26 mouse cellular contexts compared by ENCODE assay signal in the genomic region with DNA sequence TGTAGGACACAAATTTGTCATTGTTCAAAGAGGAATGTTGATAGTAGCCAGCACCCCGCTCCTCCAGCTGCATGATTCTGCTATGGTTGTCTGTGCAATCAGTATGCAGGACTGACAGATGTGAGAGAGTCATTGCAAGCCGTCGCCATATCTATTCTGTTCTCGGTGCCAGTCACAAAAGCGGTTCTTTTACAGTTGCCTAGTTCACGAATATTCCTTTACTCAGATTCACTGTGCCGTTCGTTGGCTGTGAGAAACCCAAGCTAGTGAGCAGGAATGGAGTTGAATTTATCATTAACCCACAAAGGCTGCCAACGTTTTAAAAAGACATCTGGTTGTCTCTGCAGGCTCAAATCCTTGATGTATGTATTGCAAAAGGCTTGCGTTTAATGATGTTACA.
DNase-seq lines count a peak whose midpoint lies in the region; ATAC-seq and TF ChIP-seq lines count a peak whose summit lies in the region.
"Had no signal": no experiment of that assay in that cellular context is flagged by ENCODE, and none has a peak within 500 bp of the region (broad histone marks: within the 10 kb centered on the region; RNA-seq: fewer than 3 reads in every experiment).

No protein-coding gene starts in this region.

- WGBS in kidney, adult 2 months, result 41% methylated on average over 10 of the region's 10 CpGs

- no peak for DNase-seq in frontal cortex, postnatal 14 days (ENCODE audit: low spot score in 2 of 2)
- peak; percentile 23 for DNase-seq in kidney, adult 2 months
- DNase-seq in kidney, postnatal 10 days, result no peak
- peak; percentile 16 for DNase-seq in layer of hippocampus, adult 9-11 months
- no peak for DNase-seq in layer of hippocampus, adult 8-10 months (ENCODE audit: low spot score in 2 of 2)
- peak; percentile 16 for DNase-seq in telencephalon, adult 2 months (ENCODE audit: low read depth, low spot score)
- DNase-seq in adrenal gland, adult 2 months, result no peak
- DNase-seq: adrenal gland, adult 8-10 months; adrenal gland, postnatal 25 days; cerebellum, adult 11 months; cerebellum, adult 2 months; cerebellum, adult 9-11 months; cerebellum, postnatal 25 days; gastrocnemius, adult 2 months; gastrocnemius, postnatal 14 days; heart, adult 11 months; heart, postnatal 10 days; heart, postnatal 36 days had no signal

- TF ChIP-seq CTCF in kidney, adult 2 months (conservative IDR thresholded peaks at IDR 0.05; ENCODE audit: insufficient read depth, insufficient read length, low read depth, low read length), result no peak

- H3K27me3 ChIP-seq in kidney, adult 2 months (replicated peaks; ENCODE audit: control insufficient read depth, insufficient read depth, low read length), result no peaks in the 10 kb centered on the region
- H3K27me3 ChIP-seq: embryonic facial prominence, embryonic 12.5 days; embryonic facial prominence, embryonic 15.5 days; heart, embryonic 12.5 days; heart, embryonic 15.5 days; intestine, embryonic 15.5 days had no signal

- peak; percentile 74 for ATAC-seq in frontal cortex, adult (ENCODE audit: low TSS enrichment)
- ATAC-seq: CD4-positive, CD25-positive, alpha-beta regulatory T cell, adult 4 months; intestine, embryonic 15.5 days had no signal

- H3K4me1 ChIP-seq in kidney, adult 2 months (ENCODE audit: control insufficient read depth, insufficient read depth, low read length), result no peaks in the 10 kb centered on the region
- H3K4me1 ChIP-seq: embryonic facial prominence, embryonic 15.5 days had no signal

- H3K36me3 ChIP-seq in kidney, adult 2 months (ENCODE audit: control insufficient read depth, insufficient read depth, low read length), result no peaks in the 10 kb centered on the region
- H3K36me3 ChIP-seq: embryonic facial prominence, embryonic 12.5 days; embryonic facial prominence, embryonic 15.5 days; heart, embryonic 12.5 days; heart, embryonic 15.5 days; intestine, embryonic 15.5 days had no signal

- no peak overlapping the region for H3K4me3 ChIP-seq in kidney, adult 2 months (ENCODE audit: insufficient read depth, low read depth, low read length)
- H3K4me3 ChIP-seq: embryonic facial prominence, embryonic 12.5 days; embryonic facial prominence, embryonic 15.5 days; gastrocnemius, adult 2 months; heart, embryonic 12.5 days; heart, embryonic 15.5 days; intestine, embryonic 15.5 days had no signal

- TF ChIP-seq POLR2A in kidney, adult 2 months (IDR thresholded peaks at IDR 0.05; ENCODE audit: low read depth, low read length), result no peak

- no peak overlapping the region for H3K27ac ChIP-seq in kidney, adult 2 months (ENCODE audit: insufficient read depth, low read depth, low read length)
- H3K27ac ChIP-seq: embryonic facial prominence, embryonic 12.5 days; embryonic facial prominence, embryonic 15.5 days; gastrocnemius, adult 2 months; heart, embryonic 15.5 days; hindbrain, embryonic 14.5 days; intestine, embryonic 15.5 days had no signal

Comparison
In these comparisons a context has a peak if more than half of its experiments do, and no peak if none do; other contexts are left out.
1. DNase-seq: peak in kidney, adult 2 months (single experiment), layer of hippocampus, adult 9-11 months (single experiment) and telencephalon, adult 2 months (single experiment); none in frontal cortex, postnatal 14 days (0 of 2), kidney, postnatal 10 days (single experiment), layer of hippocampus, adult 8-10 months (0 of 2) and adrenal gland, adult 2 months (single experiment).